Mouse (Mus musculus) ES-CJ7 (cell line): ENCODE measurements around the gene Vwf.
A peak's percentile ranks its signal among the peaks of the same experiment; 100 is the strongest.

Experiments used
- DNase-seq: peaks from one replicate; pipeline ENCODE4 v3.0.0; 2011; ENCODE audit warnings: low read depth, low spot score

The Vwf gene

GRCm38 (mm10) chr6:125620764-125621163 lies 74.2 kb downstream of the Vwf start:
- peak; percentile 67 for DNase-seq

- peak; percentile 70 for DNase-seq
Measured at GRCm38 (mm10) chr6:125622434-125622833, 75.9 kb downstream of the Vwf start.

- no peak for DNase-seq
Measured at GRCm38 (mm10) chr6:125640486-125640885, 93.9 kb downstream of the Vwf start.

GRCm38 (mm10) chr6:125641146-125641545 lies 94.6 kb downstream of the Vwf start:
- no peak for DNase-seq

GRCm38 (mm10) chr6:125648964-125649363 lies 102.4 kb downstream of the Vwf start:
- no peak for DNase-seq

GRCm38 (mm10) chr6:125651335-125651734 lies 104.8 kb downstream of the Vwf start:
- no peak for DNase-seq

- no peak for DNase-seq
Measured at GRCm38 (mm10) chr6:125653416-125653815, 106.8 kb downstream of the Vwf start.

- no peak for DNase-seq
Measured at GRCm38 (mm10) chr6:125656921-125657320, 110.3 kb downstream of the Vwf start.

- no peak for DNase-seq
Measured at GRCm38 (mm10) chr6:125657966-125658365, 111.4 kb downstream of the Vwf start.

- DNase-seq, result peak; percentile 79
Measured at GRCm38 (mm10) chr6:125661106-125661877, 114.7 kb downstream of the Vwf start.

GRCm38 (mm10) chr6:125663906-125664305 lies 117.3 kb downstream of the Vwf start:
- no peak for DNase-seq

- DNase-seq, result no peak
Measured at GRCm38 (mm10) chr6:125671835-125672234, 125.3 kb downstream of the Vwf start.

GRCm38 (mm10) chr6:125678492-125678891 lies 131.9 kb downstream of the Vwf start:
- DNase-seq, result no peak

- no peak for DNase-seq
Measured at GRCm38 (mm10) chr6:125680613-125681012, 134.0 kb downstream of the Vwf start.

GRCm38 (mm10) chr6:125685420-125685819 lies 138.8 kb downstream of the Vwf start:
- DNase-seq, result no peak

- DNase-seq, result no peak
Measured at GRCm38 (mm10) chr6:125687986-125688385, 141.4 kb downstream of the Vwf start.

- no peak for DNase-seq
Measured at GRCm38 (mm10) chr6:125690057-125690703, 143.6 kb downstream of the Vwf start, which contains the start of gene Ano2. Gene Ano2 (plus strand): TSS chr6:125690419.

- no peak for DNase-seq
Measured at GRCm38 (mm10) chr6:125701146-125701545, 154.6 kb downstream of the Vwf start.

GRCm38 (mm10) chr6:125711261-125711660 lies 164.7 kb downstream of the Vwf start:
- no peak for DNase-seq

- DNase-seq, result peak; percentile 64
Measured at GRCm38 (mm10) chr6:125726408-125726807, 179.8 kb downstream of the Vwf start.

- DNase-seq, result no peak
Measured at GRCm38 (mm10) chr6:125727484-125727911, 180.9 kb downstream of the Vwf start.

GRCm38 (mm10) chr6:125729471-125729870 lies 182.9 kb downstream of the Vwf start:
- DNase-seq, result no peak

- DNase-seq, result no peak
Measured at GRCm38 (mm10) chr6:125729986-125730535, 183.5 kb downstream of the Vwf start.
